Mouse (Mus musculus): Measurements from ENCODE around the gene Cfap126.
"Not testable (repeated sequence)": the region's sequence is repeated elsewhere in the genome, so short reads cannot be mapped to it uniquely, and the experiment has no call there.

Cfap126 gene

GRCm38 (mm10) chr1:171113873-171114299 is at the start of gene Cfap126:
Gene Cfap126 (plus strand): TSS chr1:171113918.
- peak; percentile 77 for DNase-seq (ENCODE audit: extremely low read depth, low read depth)

- not testable (repeated sequence) for DNase-seq (ENCODE audit: extremely low read depth, low read depth)
These were observed 49.1 kb upstream of the Cfap126 start, which contains the start of gene Fcgr3 for GRCm38 (mm10) chr1:171064491-171065242. Gene Fcgr3 (minus strand): TSS chr1:171064935.

- not testable (repeated sequence) for DNase-seq (ENCODE audit: extremely low read depth, low read depth)
These were observed 48.5 kb upstream of the Cfap126 start for GRCm38 (mm10) chr1:171065243-171065587.

- not testable (repeated sequence) for DNase-seq (ENCODE audit: extremely low read depth, low read depth)
These were observed 48.0 kb upstream of the Cfap126 start for GRCm38 (mm10) chr1:171065768-171066167.

DNA sequence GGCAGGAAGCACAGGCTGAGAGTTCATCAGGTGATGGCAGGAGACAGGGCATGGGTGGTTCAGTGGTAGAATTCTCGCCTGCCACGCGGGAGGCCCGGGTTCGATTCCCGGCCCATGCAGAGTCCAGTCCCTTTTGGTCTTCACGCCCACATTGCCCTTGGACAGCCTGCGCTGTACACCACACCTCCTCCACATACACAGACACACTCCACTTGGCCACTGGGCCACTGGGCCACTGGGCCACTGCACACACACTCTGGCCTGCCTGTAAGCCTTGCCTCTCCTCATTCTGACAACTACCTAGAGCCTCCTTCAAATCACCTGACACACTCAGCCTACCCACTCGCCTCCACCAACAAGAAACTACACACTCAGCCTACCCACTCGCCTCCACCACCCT is 47.1 kb upstream of the Cfap126 start:
- not testable (repeated sequence) for DNase-seq (ENCODE audit: extremely low read depth, low read depth)

- DNase-seq (ENCODE audit: extremely low read depth, low read depth) = not testable (repeated sequence)
These were observed 45.8 kb upstream of the Cfap126 start for GRCm38 (mm10) chr1:171067928-171068327.

DNA sequence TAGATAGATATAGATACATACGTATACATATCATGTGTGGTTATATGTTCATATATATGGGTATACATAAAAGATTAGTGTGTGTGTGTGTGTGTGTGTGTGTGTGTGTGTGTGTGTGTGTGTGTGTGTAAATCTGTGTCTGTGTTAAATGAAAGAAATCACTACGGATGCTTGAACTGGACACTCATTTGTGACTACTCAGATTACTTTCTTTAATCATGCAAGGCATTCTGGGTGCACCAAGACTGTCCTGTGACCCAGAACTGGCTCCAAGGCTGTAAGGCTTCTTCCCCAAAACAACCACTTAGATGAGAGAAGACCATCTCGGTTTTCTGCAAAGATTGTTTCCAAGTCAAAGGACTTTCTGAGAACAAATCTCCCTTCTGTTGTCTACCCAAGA is 44.2 kb upstream of the Cfap126 start:
- not testable (repeated sequence) for DNase-seq (ENCODE audit: extremely low read depth, low read depth)

GRCm38 (mm10) chr1:171070879-171071278 is 42.8 kb upstream of the Cfap126 start:
- DNase-seq (ENCODE audit: extremely low read depth, low read depth) = not testable (repeated sequence)

GRCm38 (mm10) chr1:171071726-171072125 is 42.0 kb upstream of the Cfap126 start:
- DNase-seq (ENCODE audit: extremely low read depth, low read depth) = not testable (repeated sequence)

GRCm38 (mm10) chr1:171072217-171072616 is 41.5 kb upstream of the Cfap126 start:
- not testable (repeated sequence) for DNase-seq (ENCODE audit: extremely low read depth, low read depth)

GRCm38 (mm10) chr1:171074283-171074682 is 39.4 kb upstream of the Cfap126 start:
- peak; percentile 88 for DNase-seq (ENCODE audit: extremely low read depth, low read depth)

- DNase-seq (ENCODE audit: extremely low read depth, low read depth) = not testable (repeated sequence)
These were observed 37.5 kb upstream of the Cfap126 start for GRCm38 (mm10) chr1:171076176-171076575.

GRCm38 (mm10) chr1:171077192-171077591 is 36.5 kb upstream of the Cfap126 start:
- DNase-seq (ENCODE audit: extremely low read depth, low read depth) = not testable (repeated sequence)

DNA sequence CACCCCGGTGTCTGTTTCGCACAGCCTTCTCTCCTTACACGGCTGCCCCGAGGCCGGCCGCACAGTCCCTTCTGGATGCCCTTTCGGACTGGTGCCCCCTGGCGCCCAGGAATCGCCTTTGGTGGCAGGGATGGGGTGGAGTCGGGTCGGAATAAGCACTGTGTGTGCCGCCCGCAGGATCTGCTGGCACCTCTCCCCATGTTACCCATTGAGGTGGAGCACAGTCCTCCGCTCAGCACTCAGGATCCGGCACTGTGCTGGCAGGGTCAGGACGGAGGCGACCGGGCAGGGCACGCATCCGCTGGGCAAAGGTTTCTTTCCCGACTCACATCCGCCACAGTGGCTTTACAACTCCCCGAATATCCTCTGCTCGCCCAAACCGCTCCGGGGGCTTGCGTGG is 35.8 kb upstream of the Cfap126 start:
- DNase-seq (ENCODE audit: extremely low read depth, low read depth) = not testable (repeated sequence)

DNA sequence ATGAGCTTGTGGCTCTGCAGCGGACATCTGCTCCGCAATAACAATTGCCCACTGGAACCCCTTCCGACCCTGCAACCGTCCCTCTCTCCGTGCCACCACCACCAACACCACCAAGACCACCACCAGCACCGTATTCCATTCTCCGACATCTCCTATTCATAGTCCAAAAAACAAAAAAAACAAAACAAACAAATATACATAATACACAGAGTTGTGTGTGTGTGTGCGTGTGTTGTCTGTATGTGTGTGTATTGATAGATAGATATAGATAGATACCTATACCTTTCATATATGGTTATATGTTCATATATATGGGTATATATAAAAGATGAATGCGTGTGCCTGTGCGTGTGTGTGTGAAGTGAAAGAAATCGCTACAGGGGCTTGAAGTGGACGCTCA is 35.3 kb upstream of the Cfap126 start:
- not testable (repeated sequence) for DNase-seq (ENCODE audit: extremely low read depth, low read depth)

GRCm38 (mm10) chr1:171079345-171079744 is 34.4 kb upstream of the Cfap126 start:
- not testable (repeated sequence) for DNase-seq (ENCODE audit: extremely low read depth, low read depth)

DNA sequence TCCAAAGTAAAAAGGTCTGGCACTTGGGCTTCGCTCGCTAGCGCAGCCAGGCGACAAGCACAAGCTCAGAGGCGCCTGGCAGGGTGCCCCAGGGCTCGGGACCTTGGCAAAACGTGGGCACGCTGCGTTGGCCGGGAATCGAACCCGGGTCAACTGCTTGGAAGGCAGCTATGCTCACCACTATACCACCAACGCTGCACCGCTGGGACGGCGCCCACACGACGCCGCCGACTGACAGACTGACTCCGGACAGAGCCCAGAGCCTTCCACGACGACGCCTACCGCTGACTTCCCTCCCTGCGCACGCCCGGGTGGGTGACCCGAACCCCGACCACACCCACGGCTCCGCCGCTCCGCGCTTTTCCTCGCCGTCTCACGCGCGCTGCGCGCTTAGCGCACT is 33.9 kb upstream of the Cfap126 start:
- DNase-seq (ENCODE audit: extremely low read depth, low read depth) = not testable (repeated sequence)

GRCm38 (mm10) chr1:171081512-171082231 is 32.0 kb upstream of the Cfap126 start:
- not testable (repeated sequence) for DNase-seq (ENCODE audit: extremely low read depth, low read depth)

DNA sequence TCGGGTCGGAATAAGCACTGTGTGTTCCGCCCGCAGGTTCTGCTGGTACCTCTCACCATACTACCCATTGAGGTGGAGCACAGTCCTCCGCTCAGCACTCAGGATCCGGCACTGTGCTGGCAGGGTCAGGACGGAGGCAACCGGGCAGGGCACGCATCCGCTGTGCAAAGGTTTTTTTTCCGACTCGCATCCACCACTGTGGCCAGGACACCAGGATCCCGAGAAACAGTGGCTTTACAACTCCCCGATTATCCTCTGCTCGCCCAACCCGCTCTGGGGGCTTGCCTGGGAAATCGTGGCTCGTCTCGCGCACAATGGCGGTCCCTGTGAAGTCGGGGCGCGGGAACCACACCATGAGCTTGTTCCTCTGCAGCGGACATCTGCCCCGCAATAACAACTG is 28.0 kb upstream of the Cfap126 start:
- no peak for DNase-seq (ENCODE audit: extremely low read depth, low read depth)

DNA sequence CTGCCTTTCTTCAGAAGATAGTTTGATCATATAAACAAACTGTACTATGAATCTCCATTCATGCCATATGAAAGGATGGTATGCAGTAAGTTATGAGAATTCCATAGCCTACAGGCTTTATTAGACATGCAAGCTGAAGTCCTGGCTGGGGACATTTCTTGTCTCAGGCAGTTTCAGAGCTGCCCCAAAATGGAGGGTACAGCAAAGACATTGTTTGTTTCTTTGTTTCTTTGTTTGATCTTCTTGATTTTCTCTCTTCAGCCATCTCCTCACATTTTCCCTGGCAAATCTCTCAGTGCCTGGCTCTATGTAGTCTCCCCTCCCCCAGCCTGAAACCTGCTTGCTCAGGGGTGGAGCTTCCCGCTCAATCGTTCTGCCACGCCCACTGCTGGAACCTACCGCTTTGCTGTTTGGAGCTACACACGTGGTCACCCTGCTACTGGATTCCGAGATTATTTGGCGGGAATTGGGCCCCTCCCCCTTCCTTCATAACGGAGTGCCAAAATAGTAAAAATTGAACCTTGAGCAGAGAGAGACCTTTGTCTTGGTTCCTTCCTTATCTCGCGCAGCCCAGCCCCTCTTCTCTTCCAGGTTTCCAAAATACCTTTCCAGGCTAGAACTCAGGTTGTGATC is 25.4 kb upstream of the Cfap126 start:
- DNase-seq (ENCODE audit: extremely low read depth, low read depth) = peak; percentile 39

- no peak for DNase-seq (ENCODE audit: extremely low read depth, low read depth)
These were observed 23.8 kb upstream of the Cfap126 start for GRCm38 (mm10) chr1:171089891-171090290.

- no peak for DNase-seq (ENCODE audit: extremely low read depth, low read depth)
These were observed 23.0 kb upstream of the Cfap126 start for GRCm38 (mm10) chr1:171090761-171091160.
